Mouse (Mus musculus): Measurements from ENCODE around the gene Arhgap11a. TPM values are rescaled to one million over a fixed set of nuclear protein-coding genes. Genes with fewer than 3 reads are reported as not detected.

Gene Arhgap11a
- 5.9 and 7.1 TPM in 2 replicates for polyA plus RNA-seq (2014; fragmentation: Nextera tagmentation; extraction: Ambion mirVana)

GRCm38 (mm10) chr2:113848245-113849121 lies at the start of gene Arhgap11a:
TSS of gene Arhgap11a (minus strand) at chr2:113848661.
- Histone ChIP-seq H3K4me3 (ENCODE audit: low read depth, low read length) (peak within 1 kb of the TSS; percentile 89), H3K27ac (ENCODE audit: low read depth, low read length) (peak within 1 kb of the TSS; percentile 89), H3K9ac (ENCODE audit: low read depth, low read length) (peak within 1 kb of the TSS; percentile 82), H3K27me3 (replicated peaks; ENCODE audit: control insufficient read depth, insufficient read depth, low read length) (no peaks in the 10 kb centered on the region), H3K4me1 (replicated peaks; ENCODE audit: control insufficient read depth, insufficient read depth, low read length) (peaks cover 11% of the 10 kb centered on the region), H3K4me2 (peak within 1 kb of the TSS; percentile 73), H3K36me3 (ENCODE audit: control insufficient read depth, insufficient read depth, low read length) (peaks cover 13% of the 10 kb centered on the region), H3K9me3 (ENCODE audit: control insufficient read depth, low read length) (no peaks in the 10 kb centered on the region)
- ATAC-seq (replicated peaks; ENCODE audit: low FRiP score) (peak; percentile 96), DNase-seq (ENCODE audit: low spot score) (peak; percentile 87)
- under 1% methylated on average over 48 of the region's 48 CpGs for WGBS

DNA sequence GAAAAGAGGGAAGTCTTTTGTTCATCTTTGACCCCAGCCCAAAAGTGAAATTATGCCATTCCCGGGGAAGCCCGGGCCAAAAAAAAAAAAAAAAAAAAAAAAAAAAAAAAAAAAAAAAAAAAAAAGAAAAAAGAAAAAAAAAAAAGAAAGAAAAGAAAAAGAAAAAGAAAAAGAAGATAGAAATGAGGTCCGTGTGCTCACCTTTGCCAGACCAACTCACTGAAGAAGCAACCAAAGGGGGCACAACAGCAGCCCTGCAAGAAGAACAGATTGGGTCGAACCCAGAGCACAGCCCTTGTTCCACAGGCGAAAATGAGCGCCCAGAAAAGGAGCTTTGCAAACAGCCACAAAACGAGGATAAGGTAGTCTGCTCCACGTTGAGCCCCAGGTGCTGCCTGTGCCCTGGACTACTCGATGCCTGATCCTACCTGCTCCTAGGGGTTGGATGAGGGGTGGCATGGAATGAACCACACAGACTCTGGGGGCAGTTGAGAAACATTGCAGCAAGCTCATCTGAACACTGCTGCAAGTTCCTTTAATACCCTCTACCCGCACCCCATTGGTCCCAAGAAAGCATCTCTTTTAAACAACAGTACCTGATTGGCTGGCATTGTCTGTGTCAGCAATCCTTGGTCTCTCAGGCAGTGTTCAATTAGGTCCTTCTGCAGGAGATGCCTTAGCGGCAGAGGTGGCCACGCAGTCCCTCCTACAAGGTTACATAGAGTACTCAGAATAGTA lies 45.1 kb upstream of the Arhgap11a start:
- Histone ChIP-seq H3K9me3 (ENCODE audit: control insufficient read depth, low read length) (peaks cover 6% of the 10 kb centered on the region; the same call in 1 of the 2 replicates), H3K4me1 (replicated peaks; ENCODE audit: control insufficient read depth, insufficient read depth, low read length) (no peaks in the 10 kb centered on the region), H3K4me3 (ENCODE audit: low read depth, low read length) (no peak overlapping the region), H3K36me3 (ENCODE audit: control insufficient read depth, insufficient read depth, low read length) (no peaks in the 10 kb centered on the region), H3K9ac (ENCODE audit: low read depth, low read length) (no peak overlapping the region), H3K27me3 (replicated peaks; ENCODE audit: control insufficient read depth, insufficient read depth, low read length) (no peaks in the 10 kb centered on the region), H3K4me2 (no peak overlapping the region), H3K27ac (ENCODE audit: low read depth, low read length) (no peak overlapping the region)
- ATAC-seq (replicated peaks; ENCODE audit: low FRiP score) (peak; percentile 18; the same call in 1 of the 2 replicates), DNase-seq (ENCODE audit: low spot score) (no peak)
- WGBS: 74% methylated on average over 10 of the region's 12 CpGs

DNA sequence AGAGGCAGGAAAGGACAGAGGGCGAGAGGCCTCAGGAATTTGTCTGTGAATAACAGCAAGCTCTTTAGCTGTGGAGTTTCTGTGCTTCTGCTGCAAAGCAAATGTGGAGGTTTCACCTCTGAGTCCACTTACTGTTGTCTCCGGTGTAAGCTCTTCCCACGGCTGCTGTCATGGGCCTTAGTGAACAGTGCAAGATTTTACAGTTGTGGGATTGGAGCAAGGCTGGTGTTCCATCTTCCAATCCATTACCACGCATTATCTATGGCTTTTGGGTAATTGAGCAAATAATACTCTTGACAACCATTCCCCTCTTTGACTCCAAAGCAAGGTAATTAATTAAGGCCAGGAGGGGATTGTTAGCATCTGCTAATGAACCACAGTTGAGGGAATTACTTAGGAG lies 38.7 kb upstream of the Arhgap11a start:
- Histone ChIP-seq H3K4me1 (replicated peaks; ENCODE audit: control insufficient read depth, insufficient read depth, low read length) (no peaks in the 10 kb centered on the region), H3K36me3 (ENCODE audit: control insufficient read depth, insufficient read depth, low read length) (no peaks in the 10 kb centered on the region), H3K27ac (ENCODE audit: low read depth, low read length) (no peak overlapping the region), H3K4me3 (ENCODE audit: low read depth, low read length) (no peak overlapping the region), H3K27me3 (replicated peaks; ENCODE audit: control insufficient read depth, insufficient read depth, low read length) (no peaks in the 10 kb centered on the region), H3K9me3 (ENCODE audit: control insufficient read depth, low read length) (peaks cover 6% of the 10 kb centered on the region; the same call in 1 of the 2 replicates), H3K9ac (ENCODE audit: low read depth, low read length) (no peak overlapping the region), H3K4me2 (no peak overlapping the region)
- no peak for DNase-seq (ENCODE audit: low spot score)
- no peak for ATAC-seq (replicated peaks; ENCODE audit: low FRiP score)
- WGBS: 74% methylated on average over 4 of the region's 4 CpGs

GRCm38 (mm10) chr2:113886061-113886460 lies 37.6 kb upstream of the Arhgap11a start:
- H3K4me1 ChIP-seq (replicated peaks; ENCODE audit: control insufficient read depth, insufficient read depth, low read length): no peaks in the 10 kb centered on the region
- peaks cover 6% of the 10 kb centered on the region; the same call in 1 of the 2 replicates for H3K9me3 ChIP-seq (ENCODE audit: control insufficient read depth, low read length)
- H3K27ac ChIP-seq (ENCODE audit: low read depth, low read length): no peak overlapping the region
- no peaks in the 10 kb centered on the region for H3K27me3 ChIP-seq (replicated peaks; ENCODE audit: control insufficient read depth, insufficient read depth, low read length)
- no peak overlapping the region for H3K9ac ChIP-seq (ENCODE audit: low read depth, low read length)
- no peak for ATAC-seq (replicated peaks; ENCODE audit: low FRiP score)
- no peaks in the 10 kb centered on the region for H3K36me3 ChIP-seq (ENCODE audit: control insufficient read depth, insufficient read depth, low read length)
- 47% methylated on average over 1 of the region's 1 CpGs for WGBS
- no peak for DNase-seq (ENCODE audit: low spot score)
- H3K4me3 ChIP-seq (ENCODE audit: low read depth, low read length): no peak overlapping the region
- H3K4me2 ChIP-seq: no peak overlapping the region

DNA sequence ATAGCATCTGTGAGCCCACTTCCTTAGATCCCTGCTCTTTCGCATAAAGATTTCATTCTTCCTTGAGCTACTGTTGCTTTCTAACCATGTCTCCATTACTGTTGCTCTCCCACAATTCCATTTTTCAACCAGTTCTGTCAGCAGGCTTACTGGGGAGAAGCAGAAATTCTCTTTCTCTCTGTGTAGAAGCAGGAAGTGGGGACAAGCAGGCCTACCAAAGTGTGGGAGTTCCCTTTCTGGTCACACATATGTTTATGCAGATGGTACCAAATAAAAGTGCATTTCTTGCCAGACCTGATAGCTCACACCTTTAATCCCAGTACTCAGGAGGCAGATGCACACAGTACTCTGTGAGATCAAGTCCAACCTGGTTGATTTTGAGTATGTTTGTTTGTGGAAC lies 21.7 kb upstream of the Arhgap11a start:
- ATAC-seq (replicated peaks; ENCODE audit: low FRiP score) (no peak), DNase-seq (ENCODE audit: low spot score) (no peak)
- H3K4me3 ChIP-seq (ENCODE audit: low read depth, low read length): no peak overlapping the region
- 76% methylated on average over 1 of the region's 1 CpGs for WGBS
- no peaks in the 10 kb centered on the region for H3K27me3 ChIP-seq (replicated peaks; ENCODE audit: control insufficient read depth, insufficient read depth, low read length)
- H3K9me3 ChIP-seq (ENCODE audit: control insufficient read depth, low read length): no peaks in the 10 kb centered on the region
- H3K4me1 ChIP-seq (replicated peaks; ENCODE audit: control insufficient read depth, insufficient read depth, low read length): no peaks in the 10 kb centered on the region
- H3K27ac ChIP-seq (ENCODE audit: low read depth, low read length): no peak overlapping the region
- no peak overlapping the region for H3K4me2 ChIP-seq
- no peaks in the 10 kb centered on the region for H3K36me3 ChIP-seq (ENCODE audit: control insufficient read depth, insufficient read depth, low read length)
- H3K9ac ChIP-seq (ENCODE audit: low read depth, low read length): no peak overlapping the region

DNA sequence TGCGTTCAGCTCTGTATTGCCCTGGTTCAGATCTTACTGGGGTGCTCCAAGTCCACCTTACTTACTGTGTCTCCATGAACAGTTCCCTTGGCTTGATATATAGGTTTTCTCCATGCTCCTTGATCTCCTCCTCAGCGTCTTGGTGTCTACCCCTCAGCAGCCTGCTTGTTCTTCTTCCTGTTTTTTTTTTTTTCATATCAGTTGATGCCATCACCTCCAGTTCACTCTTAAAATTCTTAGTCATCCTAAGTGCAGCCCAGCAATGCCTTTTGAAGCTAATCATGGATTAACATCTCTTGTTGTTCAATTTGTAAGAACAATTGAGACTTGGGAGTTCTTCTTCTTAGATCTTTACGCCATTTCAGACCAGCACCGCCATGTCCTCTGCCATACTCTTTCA lies 19.9 kb upstream of the Arhgap11a start:
- Histone ChIP-seq H3K9ac (ENCODE audit: low read depth, low read length) (no peak overlapping the region), H3K4me3 (ENCODE audit: low read depth, low read length) (no peak overlapping the region), H3K4me2 (no peak overlapping the region), H3K27ac (ENCODE audit: low read depth, low read length) (no peak overlapping the region), H3K9me3 (ENCODE audit: control insufficient read depth, low read length) (no peaks in the 10 kb centered on the region), H3K27me3 (replicated peaks; ENCODE audit: control insufficient read depth, insufficient read depth, low read length) (no peaks in the 10 kb centered on the region), H3K36me3 (ENCODE audit: control insufficient read depth, insufficient read depth, low read length) (no peaks in the 10 kb centered on the region), H3K4me1 (replicated peaks; ENCODE audit: control insufficient read depth, insufficient read depth, low read length) (no peaks in the 10 kb centered on the region)
- 87% methylated on average over 4 of the region's 4 CpGs for WGBS
- ATAC-seq (replicated peaks; ENCODE audit: low FRiP score): no peak
- no peak for DNase-seq (ENCODE audit: low spot score)

- no peaks in the 10 kb centered on the region for H3K36me3 ChIP-seq (ENCODE audit: control insufficient read depth, insufficient read depth, low read length)
- ATAC-seq (replicated peaks; ENCODE audit: low FRiP score): no peak
- H3K4me3 ChIP-seq (ENCODE audit: low read depth, low read length): no peak overlapping the region
- no peak overlapping the region for H3K27ac ChIP-seq (ENCODE audit: low read depth, low read length)
- no peaks in the 10 kb centered on the region for H3K9me3 ChIP-seq (ENCODE audit: control insufficient read depth, low read length)
- H3K9ac ChIP-seq (ENCODE audit: low read depth, low read length): no peak overlapping the region
- H3K4me2 ChIP-seq: no peak overlapping the region
- DNase-seq (ENCODE audit: low spot score): no peak
- H3K4me1 ChIP-seq (replicated peaks; ENCODE audit: control insufficient read depth, insufficient read depth, low read length): no peaks in the 10 kb centered on the region
- 37% methylated on average over 2 of the region's 2 CpGs for WGBS
- no peaks in the 10 kb centered on the region for H3K27me3 ChIP-seq (replicated peaks; ENCODE audit: control insufficient read depth, insufficient read depth, low read length)
These were observed 17.7 kb upstream of the Arhgap11a start for GRCm38 (mm10) chr2:113866155-113866554.

GRCm38 (mm10) chr2:113849141-113849540 lies 680 bp upstream of the Arhgap11a start:
- Histone ChIP-seq H3K9me3 (ENCODE audit: control insufficient read depth, low read length) (no peaks in the 10 kb centered on the region), H3K4me3 (ENCODE audit: low read depth, low read length) (peak overlapping the region; percentile 89), H3K4me1 (replicated peaks; ENCODE audit: control insufficient read depth, insufficient read depth, low read length) (peaks cover 11% of the 10 kb centered on the region), H3K36me3 (ENCODE audit: control insufficient read depth, insufficient read depth, low read length) (peaks cover 13% of the 10 kb centered on the region), H3K4me2 (peak overlapping the region; percentile 73), H3K27me3 (replicated peaks; ENCODE audit: control insufficient read depth, insufficient read depth, low read length) (no peaks in the 10 kb centered on the region), H3K27ac (ENCODE audit: low read depth, low read length) (no peak overlapping the region), H3K9ac (ENCODE audit: low read depth, low read length) (peak overlapping the region; percentile 82)
- DNase-seq (ENCODE audit: low spot score) (no peak), ATAC-seq (replicated peaks; ENCODE audit: low FRiP score) (peak; percentile 5; the same call in 1 of the 2 replicates)
- 9% methylated on average over 3 of the region's 3 CpGs for WGBS

All from liver, embryonic 11.5 days (tissue).